In genomic region chr2:60881571-60882041, GRCm38 (mm10) we compare ENCODE assay signal across 8 mouse cellular contexts.
A peak's percentile ranks its signal among the peaks of the same experiment; 100 is the strongest.
DNase-seq lines count a peak whose midpoint lies in the region; ATAC-seq and TF ChIP-seq lines count a peak whose summit lies in the region.

No protein-coding gene starts in this region.

- peaks cover 3% of the 10 kb centered on the region for H3K36me3 ChIP-seq in megakaryocyte, embryonic 14.5 days (replicated peaks; ENCODE audit: low read length)
- no peaks in the 10 kb centered on the region for H3K36me3 ChIP-seq in hindbrain, embryonic 15.5 days
- H3K36me3 ChIP-seq in midbrain, postnatal 0 days (ENCODE audit: insufficient read depth, low read length) = no peaks in the 10 kb centered on the region

- WGBS in hindbrain, embryonic 15.5 days = 2% methylated on average over 23 of the region's 27 CpGs
- 1% methylated on average over 15 of the region's 27 CpGs for WGBS in midbrain, postnatal 0 days

- peaks cover 12% of the 10 kb centered on the region for H3K9me3 ChIP-seq in megakaryocyte, embryonic 14.5 days
- H3K9me3 ChIP-seq in hindbrain, embryonic 15.5 days = no peaks in the 10 kb centered on the region
- no peaks in the 10 kb centered on the region for H3K9me3 ChIP-seq in midbrain, postnatal 0 days (ENCODE audit: low read length)

- no peak for TF ChIP-seq CTCF in midbrain, postnatal 0 days (IDR thresholded peaks at IDR 0.05)

- peak overlapping the region; percentile 89 for H3K27ac ChIP-seq in hindbrain, embryonic 15.5 days (replicated peaks)
- peak overlapping the region; percentile 67 for H3K27ac ChIP-seq in midbrain, postnatal 0 days (ENCODE audit: low read depth, low read length)

- H3K4me2 ChIP-seq in hindbrain, embryonic 15.5 days = peak overlapping the region; percentile 97
- peak overlapping the region; percentile 91 for H3K4me2 ChIP-seq in midbrain, postnatal 0 days (ENCODE audit: low read depth, low read length, poor library complexity, severe bottlenecking)

- H3K4me1 ChIP-seq in megakaryocyte, embryonic 14.5 days = peaks cover 74% of the 10 kb centered on the region
- H3K4me1 ChIP-seq in hindbrain, embryonic 15.5 days (replicated peaks) = peaks cover 41% of the 10 kb centered on the region
- no peaks in the 10 kb centered on the region for H3K4me1 ChIP-seq in midbrain, postnatal 0 days (ENCODE audit: insufficient read depth, low read length)

- H3K27me3 ChIP-seq in megakaryocyte, embryonic 14.5 days (replicated peaks) = peaks cover 6% of the 10 kb centered on the region
- no peaks in the 10 kb centered on the region for H3K27me3 ChIP-seq in hindbrain, embryonic 15.5 days
- no peaks in the 10 kb centered on the region for H3K27me3 ChIP-seq in midbrain, postnatal 0 days (ENCODE audit: insufficient read depth, low read length)

- no peak for DNase-seq in cerebellum, postnatal 36 days
- DNase-seq in midbrain, postnatal 0 days (ENCODE audit: low spot score) = no peak
- DNase-seq in frontal cortex, postnatal 14 days (ENCODE audit: low spot score in 2 of 2) = no peak
- no peak for DNase-seq in adrenal gland, adult 8-10 months

- H3K9ac ChIP-seq in hindbrain, embryonic 15.5 days = peak overlapping the region; percentile 86
- H3K9ac ChIP-seq in midbrain, postnatal 0 days (replicated peaks; ENCODE audit: low read length, poor library complexity, severe bottlenecking) = peak overlapping the region; percentile 79

- peak overlapping the region; percentile 93 for H3K4me3 ChIP-seq in megakaryocyte, embryonic 14.5 days (replicated peaks)
- H3K4me3 ChIP-seq in hindbrain, embryonic 15.5 days = peak overlapping the region; percentile 91
- H3K4me3 ChIP-seq in midbrain, postnatal 0 days (ENCODE audit: low read depth, low read length) = peak overlapping the region; percentile 96

- ATAC-seq in cerebellum, adult (ENCODE audit: insufficient number of reproducible peaks, low FRiP score, low TSS enrichment) = peak; percentile 39
- ATAC-seq in megakaryocyte, adult 5-6 weeks (ENCODE audit: poor library complexity, severe bottlenecking) = no peak
- peak; percentile 71; the same call in 1 of the 2 replicates for ATAC-seq in hindbrain, embryonic 15.5 days (ENCODE audit: low FRiP score, low read depth)
- ATAC-seq in midbrain, postnatal 0 days (ENCODE audit: low FRiP score) = peak; percentile 66; the same call in 1 of the 2 replicates
